Mouse (Mus musculus): ENCODE results near the gene Tbc1d10a. TPM values are rescaled to one million over a fixed set of nuclear protein-coding genes. Genes with fewer than 3 reads are reported as not detected.

Tbc1d10a gene
- polyA plus RNA-seq, 1 experiment, result 34.1 TPM

DNA sequence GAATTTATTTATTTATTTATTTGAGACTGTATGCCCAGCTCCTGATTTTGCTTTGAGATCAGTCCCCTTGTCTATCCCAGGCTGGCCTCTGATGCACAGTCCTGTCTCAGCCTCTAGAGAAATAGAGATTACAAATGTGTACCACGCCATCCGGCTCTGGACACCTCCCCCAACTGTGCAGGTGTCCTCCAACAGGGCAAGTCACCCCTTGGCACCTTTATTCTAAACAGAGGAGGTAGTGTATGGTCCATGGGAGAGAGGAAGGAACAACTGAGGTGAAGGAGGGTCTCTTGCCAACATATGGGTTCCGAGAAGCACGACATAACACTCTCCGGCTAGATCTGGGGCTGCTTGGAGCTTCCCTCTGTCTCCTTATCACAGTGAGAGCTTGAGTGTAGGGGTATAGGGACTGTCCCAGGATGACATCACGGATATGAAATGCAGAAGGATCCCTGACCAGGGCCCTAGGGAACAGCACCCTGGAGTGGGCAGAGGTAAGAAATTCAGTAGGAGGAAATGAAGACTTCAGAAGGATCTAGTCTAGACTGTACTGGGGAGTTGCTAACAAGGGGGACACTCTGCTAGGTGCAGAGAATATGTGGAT, 48.6 kb downstream of the Tbc1d10a start:
- no peak overlapping the region for H3K4me3 ChIP-seq (replicated peaks; ENCODE audit: insufficient read depth, low read depth, low read length)
- DNase-seq, result no peak
- H3K27ac ChIP-seq (ENCODE audit: insufficient read depth, low read length), result no peak overlapping the region
- H3K27me3 ChIP-seq (ENCODE audit: control insufficient read depth, insufficient read depth, low read length), result no peaks in the 10 kb centered on the region
- TF ChIP-seq POLR2A (IDR thresholded peaks at IDR 0.05; ENCODE audit: borderline replicate concordance, insufficient read depth, low read length), result no peak
- no peak for TF ChIP-seq CTCF (IDR thresholded peaks at IDR 0.05; ENCODE audit: borderline replicate concordance, insufficient read depth, low read depth, low read length)
- no peaks in the 10 kb centered on the region; the same call in 1 of the 2 replicates for H3K4me1 ChIP-seq (ENCODE audit: control insufficient read depth, insufficient read depth, low read length)
- WGBS, result 97% methylated on average over 6 of the region's 6 CpGs

DNA sequence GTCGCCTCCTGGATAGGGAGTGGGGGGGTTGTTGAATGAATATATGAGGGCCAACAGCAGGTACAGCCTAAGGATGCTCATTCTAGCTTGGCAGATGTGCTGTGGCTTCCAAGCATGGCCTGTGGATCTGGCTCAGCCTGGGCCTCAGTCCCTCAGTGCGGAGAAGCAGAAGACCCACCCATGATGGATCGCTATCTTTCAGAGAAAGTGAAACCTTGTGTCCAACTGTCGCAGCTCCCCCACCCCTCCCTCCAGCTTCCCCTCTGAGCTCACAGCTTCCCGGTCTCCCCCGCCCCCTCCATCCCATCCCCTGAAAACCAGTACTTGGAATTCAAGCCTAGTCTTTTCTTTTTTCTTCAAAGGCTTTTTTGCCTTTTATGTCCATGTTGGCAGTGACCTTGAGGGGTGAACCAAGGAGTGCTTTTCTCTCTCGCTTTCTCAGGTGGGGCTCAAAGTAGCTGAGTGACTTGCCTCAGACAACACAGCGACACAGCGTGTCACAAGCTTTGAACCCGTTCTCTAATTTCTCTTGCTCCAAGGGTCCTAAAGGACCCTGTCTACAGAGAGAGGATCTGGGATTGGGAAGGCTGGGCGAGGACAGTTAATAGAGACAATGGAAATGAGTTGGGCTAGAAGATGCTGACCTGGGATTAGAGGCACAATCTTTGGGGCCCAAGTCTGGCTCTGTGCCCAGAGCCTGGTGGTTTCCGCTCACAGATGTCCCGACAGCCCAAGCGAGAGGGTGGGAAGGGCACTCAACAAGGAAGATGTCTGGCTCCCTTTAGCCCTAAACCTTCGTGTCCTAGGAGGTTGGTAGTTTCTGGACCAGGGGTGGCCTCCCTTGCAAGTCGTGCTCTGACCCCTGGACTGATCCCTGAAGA, 49.3 kb downstream of the Tbc1d10a start, which contains the start of gene Osm:
Gene Osm (plus strand): TSS at position 756 of the 881 bp plus-strand sequence.
- no peak within 1 kb of the TSS for H3K4me3 ChIP-seq (replicated peaks; ENCODE audit: insufficient read depth, low read depth, low read length)
- H3K27ac ChIP-seq (ENCODE audit: insufficient read depth, low read length), result no peak within 1 kb of the TSS
- no peak for DNase-seq
- no peaks in the 10 kb centered on the region for H3K27me3 ChIP-seq (ENCODE audit: control insufficient read depth, insufficient read depth, low read length)
- H3K4me1 ChIP-seq (ENCODE audit: control insufficient read depth, insufficient read depth, low read length), result no peaks in the 10 kb centered on the region
- 83% methylated on average over 16 of the region's 16 CpGs for WGBS
- TF ChIP-seq POLR2A (IDR thresholded peaks at IDR 0.05; ENCODE audit: borderline replicate concordance, insufficient read depth, low read length) (no peak), CTCF (IDR thresholded peaks at IDR 0.05; ENCODE audit: borderline replicate concordance, insufficient read depth, low read depth, low read length) (no peak)

DNA sequence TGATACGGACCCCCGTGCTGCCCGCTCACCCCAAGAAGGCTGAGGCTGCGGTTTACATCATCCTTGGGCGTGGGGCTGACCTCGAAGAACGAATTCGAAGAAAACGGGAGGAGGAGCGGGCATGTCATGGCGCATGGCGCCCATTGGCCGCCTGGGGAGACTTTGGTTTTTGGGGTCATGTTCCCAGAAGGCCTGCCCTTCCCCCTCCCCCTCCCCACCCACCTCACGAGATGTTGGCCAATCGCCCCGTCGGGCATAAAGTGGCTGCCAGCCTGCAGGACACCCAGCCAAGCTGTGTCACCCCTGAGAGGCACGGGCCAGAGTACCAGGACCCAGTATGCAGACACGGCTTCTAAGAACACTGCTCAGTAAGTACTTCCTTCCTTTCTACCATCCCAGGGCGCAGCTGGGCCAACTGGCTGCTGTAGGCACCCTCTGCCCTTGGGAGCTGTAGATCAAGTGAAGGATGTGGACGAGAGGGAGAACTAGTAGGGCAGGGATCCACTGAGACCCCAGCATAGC, 50.0 kb downstream of the Tbc1d10a start:
- H3K27me3 ChIP-seq (ENCODE audit: control insufficient read depth, insufficient read depth, low read length), result no peaks in the 10 kb centered on the region
- DNase-seq, result no peak
- WGBS, result 66% methylated on average over 21 of the region's 21 CpGs
- H3K4me3 ChIP-seq (replicated peaks; ENCODE audit: insufficient read depth, low read depth, low read length), result no peak overlapping the region
- TF ChIP-seq POLR2A (IDR thresholded peaks at IDR 0.05; ENCODE audit: borderline replicate concordance, insufficient read depth, low read length) (no peak), CTCF (IDR thresholded peaks at IDR 0.05; ENCODE audit: borderline replicate concordance, insufficient read depth, low read depth, low read length) (no peak)
- H3K27ac ChIP-seq (ENCODE audit: insufficient read depth, low read length), result no peak overlapping the region
- H3K4me1 ChIP-seq (ENCODE audit: control insufficient read depth, insufficient read depth, low read length), result no peaks in the 10 kb centered on the region

DNA sequence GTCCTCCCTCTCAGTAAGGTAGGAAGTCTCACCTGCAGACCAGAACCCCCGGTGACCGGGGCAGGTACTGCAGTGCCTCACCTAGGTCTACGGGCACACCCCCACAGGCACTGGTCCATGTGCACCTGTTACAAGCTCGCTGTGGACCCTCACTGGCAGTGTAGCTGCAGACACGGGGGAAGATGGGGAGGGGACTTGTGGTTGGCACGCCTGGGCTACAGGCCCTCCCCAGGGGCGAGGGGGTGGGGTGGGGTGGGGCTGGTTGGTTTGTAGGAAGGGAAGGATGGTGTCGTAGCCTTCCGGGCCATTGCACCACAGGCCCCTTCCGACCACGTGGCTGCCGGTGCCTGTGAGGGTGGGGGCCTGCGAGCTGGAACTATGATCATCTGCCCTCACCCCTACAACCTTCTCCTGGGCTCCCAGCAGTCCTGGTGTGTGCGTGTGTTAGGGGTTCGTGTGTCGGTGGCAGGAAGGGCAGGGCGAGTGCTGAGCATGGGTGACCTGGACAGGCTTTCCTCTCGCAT, 50.9 kb downstream of the Tbc1d10a start:
- no peaks in the 10 kb centered on the region for H3K27me3 ChIP-seq (ENCODE audit: control insufficient read depth, insufficient read depth, low read length)
- H3K4me1 ChIP-seq (ENCODE audit: control insufficient read depth, insufficient read depth, low read length), result no peaks in the 10 kb centered on the region
- WGBS, result 74% methylated on average over 18 of the region's 18 CpGs
- H3K4me3 ChIP-seq (replicated peaks; ENCODE audit: insufficient read depth, low read depth, low read length), result no peak overlapping the region
- TF ChIP-seq POLR2A (IDR thresholded peaks at IDR 0.05; ENCODE audit: borderline replicate concordance, insufficient read depth, low read length) (no peak), CTCF (IDR thresholded peaks at IDR 0.05; ENCODE audit: borderline replicate concordance, insufficient read depth, low read depth, low read length) (no peak)
- no peak overlapping the region for H3K27ac ChIP-seq (ENCODE audit: insufficient read depth, low read length)
- DNase-seq, result no peak

DNA sequence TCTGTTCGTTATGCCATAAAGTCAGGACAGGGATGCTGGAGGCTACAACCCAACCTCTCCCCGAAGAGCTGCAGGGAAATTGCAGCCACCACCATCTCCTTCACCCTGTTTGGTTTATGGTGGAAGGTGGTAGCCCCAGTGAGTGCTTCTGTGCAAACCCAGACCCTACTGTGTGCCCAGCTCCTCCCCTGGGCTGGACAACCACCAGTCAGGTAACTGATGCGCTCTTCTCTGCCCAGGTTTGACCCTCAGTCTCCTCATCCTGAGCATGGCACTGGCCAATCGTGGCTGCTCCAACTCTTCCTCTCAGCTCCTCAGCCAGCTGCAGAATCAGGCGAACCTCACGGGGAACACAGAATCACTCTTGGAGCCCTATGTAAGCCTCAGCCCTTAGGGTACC, 51.6 kb downstream of the Tbc1d10a start:
- TF ChIP-seq CTCF (IDR thresholded peaks at IDR 0.05; ENCODE audit: borderline replicate concordance, insufficient read depth, low read depth, low read length) (no peak), POLR2A (IDR thresholded peaks at IDR 0.05; ENCODE audit: borderline replicate concordance, insufficient read depth, low read length) (no peak)
- WGBS, result 94% methylated on average over 6 of the region's 6 CpGs
- no peak for DNase-seq
- Histone ChIP-seq H3K27me3 (ENCODE audit: control insufficient read depth, insufficient read depth, low read length) (no peaks in the 10 kb centered on the region), H3K4me1 (ENCODE audit: control insufficient read depth, insufficient read depth, low read length) (no peaks in the 10 kb centered on the region), H3K4me3 (replicated peaks; ENCODE audit: insufficient read depth, low read depth, low read length) (no peak overlapping the region), H3K27ac (ENCODE audit: insufficient read depth, low read length) (no peak overlapping the region)

DNA sequence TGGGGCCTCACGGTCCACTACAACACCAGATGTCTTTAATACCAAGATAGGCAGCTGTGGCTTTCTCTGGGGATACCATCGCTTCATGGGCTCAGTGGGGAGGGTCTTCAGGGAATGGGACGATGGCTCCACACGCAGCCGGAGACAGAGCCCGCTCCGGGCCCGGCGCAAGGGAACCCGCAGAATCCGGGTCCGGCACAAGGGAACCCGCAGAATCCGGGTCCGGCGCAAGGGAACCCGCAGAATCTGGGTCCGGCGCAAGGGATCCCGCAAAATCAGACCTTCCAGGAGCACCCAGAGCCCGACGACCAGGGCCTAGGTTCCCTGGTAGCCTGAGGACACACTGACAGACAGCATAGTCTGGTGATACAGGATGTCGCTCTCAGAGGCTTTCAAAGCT, 53.1 kb downstream of the Tbc1d10a start:
- H3K4me3 ChIP-seq (replicated peaks; ENCODE audit: insufficient read depth, low read depth, low read length), result no peak overlapping the region
- no peaks in the 10 kb centered on the region for H3K27me3 ChIP-seq (ENCODE audit: control insufficient read depth, insufficient read depth, low read length)
- TF ChIP-seq CTCF (IDR thresholded peaks at IDR 0.05; ENCODE audit: borderline replicate concordance, insufficient read depth, low read depth, low read length) (no peak), POLR2A (IDR thresholded peaks at IDR 0.05; ENCODE audit: borderline replicate concordance, insufficient read depth, low read length) (no peak)
- WGBS, result 94% methylated on average over 23 of the region's 23 CpGs
- no peak overlapping the region for H3K27ac ChIP-seq (ENCODE audit: insufficient read depth, low read length)
- no peak for DNase-seq
- no peaks in the 10 kb centered on the region for H3K4me1 ChIP-seq (ENCODE audit: control insufficient read depth, insufficient read depth, low read length)

DNA sequence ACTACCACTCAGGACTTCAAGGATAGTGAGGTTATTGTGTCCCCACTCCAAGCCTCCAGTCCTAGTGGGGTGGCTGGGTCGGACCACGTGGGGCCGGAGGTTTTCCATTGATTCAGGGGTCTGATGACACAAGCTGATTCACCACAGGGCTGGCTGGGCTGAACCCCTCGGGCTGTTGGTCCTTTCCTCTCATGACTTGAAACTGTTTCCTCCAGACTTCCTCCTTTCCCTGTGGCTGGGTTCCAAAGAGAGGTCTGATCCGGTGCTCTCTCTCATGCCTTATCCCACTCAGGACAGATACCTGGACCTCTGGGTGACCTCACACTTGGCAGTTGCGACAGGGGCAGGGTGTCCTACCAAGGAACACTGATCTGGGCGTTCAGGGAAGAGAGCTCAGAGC, 53.6 kb downstream of the Tbc1d10a start:
- H3K4me3 ChIP-seq (replicated peaks; ENCODE audit: insufficient read depth, low read depth, low read length), result no peak overlapping the region
- H3K4me1 ChIP-seq (ENCODE audit: control insufficient read depth, insufficient read depth, low read length), result no peaks in the 10 kb centered on the region
- H3K27ac ChIP-seq (ENCODE audit: insufficient read depth, low read length), result no peak overlapping the region
- DNase-seq, result peak in 1 of 2 experiments; percentile 1
- WGBS, result 80% methylated on average over 7 of the region's 7 CpGs
- no peak for TF ChIP-seq CTCF (IDR thresholded peaks at IDR 0.05; ENCODE audit: borderline replicate concordance, insufficient read depth, low read depth, low read length)
- TF ChIP-seq POLR2A (IDR thresholded peaks at IDR 0.05; ENCODE audit: borderline replicate concordance, insufficient read depth, low read length), result no peak
- no peaks in the 10 kb centered on the region for H3K27me3 ChIP-seq (ENCODE audit: control insufficient read depth, insufficient read depth, low read length)
